Mouse (Mus musculus) embryonic stem cell, embryonic (primary cell): ENCODE measurements around the gene Gm49396.

Experiments
- CTCF ChIA-PET, 4 experiments: fragments of 300-600 bp in 2 of 4; fragments of 350-600 bp in 2 of 4; sonication (Branson Sonifier 250); formaldehyde crosslinking; loops; one replicate each; lab custom pipeline; 2022; ENCODE audit warnings: inconsistent platforms in 2 of 4; lab: Charles Lee
- POLR2A ChIA-PET, 4 experiments: fragments of 300-600 bp in 2 of 4; fragments of 350-600 bp in 2 of 4; sonication (Branson Sonifier 250); formaldehyde crosslinking; loops; one replicate each; lab custom pipeline; 2022; ENCODE audit warnings: antibody characterized with exemption in 4 of 4, inconsistent platforms in 1 of 4; lab: Charles Lee

Gene Gm49396

DNA sequence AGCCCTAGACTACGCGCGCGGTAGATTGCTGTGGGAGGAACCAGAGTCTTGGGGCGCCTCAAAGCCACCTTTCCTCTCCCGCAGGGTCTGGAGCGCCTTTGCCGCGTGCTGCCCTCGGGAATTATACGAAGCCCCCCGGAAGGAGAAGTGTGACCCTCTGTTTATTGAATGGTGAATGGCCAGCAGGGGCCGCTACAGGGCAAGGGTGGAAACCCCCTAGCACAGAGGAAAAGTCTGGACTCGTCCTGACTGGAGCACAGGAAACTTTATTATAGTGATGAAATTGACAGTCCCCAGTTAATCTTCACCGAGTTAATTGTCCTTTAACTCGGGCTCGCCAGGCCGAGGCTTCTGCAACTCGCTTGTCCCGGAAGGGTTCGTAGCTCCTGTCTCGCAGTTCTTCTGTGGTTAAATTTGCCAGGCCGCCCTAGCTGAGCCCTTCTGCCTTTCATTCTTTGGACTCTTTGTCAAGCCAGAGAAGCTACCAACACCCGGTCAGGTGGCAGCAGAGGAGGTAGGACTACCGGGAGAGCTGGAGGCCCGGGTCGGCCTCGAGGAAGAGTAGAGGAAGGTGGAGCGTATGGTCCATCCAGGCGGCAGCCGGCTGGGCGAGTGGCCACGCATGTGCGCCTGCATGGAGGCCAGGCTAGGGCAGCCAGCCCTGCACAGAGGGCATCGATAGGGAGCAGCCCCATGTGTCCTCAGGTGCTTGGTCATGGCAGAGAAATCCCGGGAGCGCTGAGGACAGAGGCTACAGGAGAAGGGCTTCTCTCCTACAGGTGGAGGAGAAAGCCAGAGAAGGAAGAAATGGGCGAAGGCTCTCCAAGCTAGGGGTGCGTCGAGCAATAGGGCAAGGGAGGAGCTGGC, 26.5 kb downstream of the Gm49396 start:
- ChIA-PET CTCF (interaction anchor here (0.5 to 6.8 kb wide), 22 partner anchors 9 to 508 kb away, joined by 3 to 43 read pairs (median 3); partner anchors contain the start of genes Zbtb32 (in 2 of the 4) and Upk1a (in 1 of the 4)), POLR2A (interaction anchor here (0.6 to 12.5 kb wide), 36 partner anchors 8 to 367 kb away, joined by 3 to 149 read pairs (median 5); partner anchors contain the start of genes Wdr62 (in 3 of the 4), Zbtb32 (in 3 of the 4), Cox6b1 (in 2 of the 4) and Gm49396 (in 2 of the 4))

DNA sequence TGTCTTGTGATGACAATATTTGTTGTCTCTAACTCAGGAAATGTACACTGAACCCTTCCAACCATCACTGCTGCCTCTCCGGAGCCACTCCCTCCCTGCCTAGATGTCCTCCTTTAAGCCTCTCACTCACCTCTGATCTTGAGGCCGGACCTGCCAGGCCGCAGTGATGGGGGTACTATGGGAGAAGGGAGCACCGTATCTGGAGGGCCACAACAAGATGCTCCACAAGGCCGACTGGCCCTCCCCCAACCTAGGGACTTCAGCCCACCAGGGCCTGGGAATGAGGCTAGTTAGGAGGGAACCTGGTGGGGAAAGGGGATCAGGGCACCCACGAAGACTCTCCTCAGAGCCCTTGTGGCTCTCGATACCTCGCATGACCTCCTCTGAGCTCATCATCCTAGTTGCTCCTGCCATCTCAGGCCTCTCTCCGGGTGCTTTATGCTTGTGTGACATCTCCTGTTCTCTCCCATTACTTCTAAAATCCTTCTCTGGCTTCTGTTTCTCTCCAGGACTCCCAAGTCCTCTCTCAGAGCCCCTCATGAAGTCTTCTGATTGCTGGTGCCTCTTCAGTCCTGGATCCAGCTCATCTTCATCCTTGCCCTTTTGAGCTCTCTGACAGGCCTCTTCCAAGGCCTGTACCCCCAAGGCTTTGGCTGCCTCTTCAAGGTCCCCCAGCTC, 27.9 kb downstream of the Gm49396 start:
- ChIA-PET CTCF (interaction anchor here (0.5 to 6.8 kb wide), 9 partner anchors 12 to 349 kb away, joined by 3 to 43 read pairs (median 7); partner anchors contain the start of gene Upk1a (in 1 of the 4)), POLR2A (interaction anchor here in 3 of 4 experiments (0.8 to 8.4 kb wide), 15 partner anchors 9 to 311 kb away, joined by 3 to 85 read pairs (median 4); partner anchors contain the start of genes Thap8 (in 2 of the 3), Wdr62 (in 2 of the 3), Cox6b1 (in 1 of the 3) and Upk1a (in 1 of the 3))

DNA sequence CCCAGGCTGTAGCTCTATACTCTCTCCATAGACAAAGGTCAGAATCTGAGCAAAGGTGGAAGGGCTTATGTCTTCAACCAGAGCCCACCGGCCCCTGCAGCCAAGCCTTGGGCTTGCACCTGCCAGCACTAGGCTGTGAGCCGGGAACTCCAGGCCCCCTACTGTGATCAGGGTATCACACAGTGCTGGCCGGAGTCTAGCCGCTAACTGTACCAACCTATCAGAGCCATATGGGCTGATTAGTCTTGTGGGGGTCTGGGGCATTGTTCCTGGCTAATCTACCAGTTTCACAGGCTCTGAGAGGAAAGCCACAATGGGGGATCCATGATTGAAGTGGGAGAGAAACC, 28.4 kb downstream of the Gm49396 start:
- ChIA-PET CTCF (interaction anchor here in 3 of 4 experiments (1.0 to 6.8 kb wide), 9 partner anchors 11 to 407 kb away, joined by 3 to 43 read pairs (median 9); partner anchors contain the start of genes Cox7a1 (in 1 of the 3) and Upk1a (in 1 of the 3)), POLR2A (interaction anchor here (0.8 to 8.4 kb wide), 19 partner anchors 8 to 311 kb away, joined by 3 to 85 read pairs (median 4); partner anchors contain the start of genes Cox6b1 (in 2 of the 4), Thap8 (in 1 of the 4), Upk1a (in 1 of the 4) and Wdr62 (in 1 of the 4))

- ChIA-PET POLR2A (interaction anchor here in 3 of 4 experiments (0.5 to 8.4 kb wide), 17 partner anchors 8 to 158 kb away, joined by 3 to 85 read pairs (median 6); partner anchors contain the start of genes Cox6b1 (in 2 of the 3), Haus5 (in 1 of the 3), Hspb6 (in 1 of the 3) and Proser3 (in 1 of the 3)), CTCF (interaction anchor here in 3 of 4 experiments (0.5 to 6.8 kb wide), 9 partner anchors 13 to 409 kb away, joined by 3 to 43 read pairs (median 5); partner anchors contain the start of gene Cox7a1 (in 1 of the 3))
These were observed 29.8 kb downstream of the Gm49396 start for GRCm38 (mm10) chr7:30592772-30593423.

- POLR2A ChIA-PET: interaction anchor here in 3 of 4 experiments (0.6 to 8.4 kb wide), 13 partner anchors 9 to 76 kb away, joined by 3 to 85 read pairs (median 5); partner anchors contain the start of genes Cox6b1 (in 1 of the 3) and Upk1a (in 1 of the 3)
- CTCF ChIA-PET: interaction anchor here (0.7 to 6.8 kb wide), 4 partner anchors 14 to 266 kb away, joined by 3 to 43 read pairs (median 7); no protein-coding TSS in a partner anchor
These were observed 30.7 kb downstream of the Gm49396 start for GRCm38 (mm10) chr7:30593579-30594509.

DNA sequence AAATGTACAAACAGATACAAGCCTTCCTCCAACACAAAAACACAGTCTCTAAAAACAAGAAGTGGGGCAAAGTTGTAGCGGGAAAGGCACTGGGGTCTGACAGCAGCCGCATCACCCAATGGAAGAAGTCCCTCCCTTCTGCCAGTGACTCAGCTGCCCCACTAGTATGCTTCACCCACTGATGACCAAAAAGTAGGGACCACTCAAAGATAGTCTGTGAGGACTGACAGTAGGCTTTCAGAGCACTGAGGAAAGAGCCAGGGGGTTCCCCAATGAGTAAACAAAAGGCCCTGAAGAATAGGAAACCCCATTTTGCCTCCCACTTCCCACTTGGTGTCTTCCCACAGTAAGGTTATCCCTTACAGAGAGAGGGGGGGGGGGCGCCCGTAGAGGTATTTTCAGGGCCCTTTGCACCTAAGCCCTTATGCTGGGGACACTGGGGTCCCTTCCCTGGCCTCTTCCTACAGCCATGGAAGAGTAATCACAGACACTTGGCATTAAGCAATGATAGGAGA, 31.4 kb downstream of the Gm49396 start:
- ChIA-PET POLR2A (interaction anchor here in 3 of 4 experiments (0.7 to 8.4 kb wide), 7 partner anchors 8 to 75 kb away, joined by 3 to 85 read pairs (median 14); partner anchors contain the start of gene Upk1a (in 1 of the 3)), CTCF (interaction anchor here in 2 of 4 experiments (0.7 to 6.8 kb wide), 2 partner anchors 13 to 14 kb away, joined by 3 to 43 read pairs; no protein-coding TSS in a partner anchor)

DNA sequence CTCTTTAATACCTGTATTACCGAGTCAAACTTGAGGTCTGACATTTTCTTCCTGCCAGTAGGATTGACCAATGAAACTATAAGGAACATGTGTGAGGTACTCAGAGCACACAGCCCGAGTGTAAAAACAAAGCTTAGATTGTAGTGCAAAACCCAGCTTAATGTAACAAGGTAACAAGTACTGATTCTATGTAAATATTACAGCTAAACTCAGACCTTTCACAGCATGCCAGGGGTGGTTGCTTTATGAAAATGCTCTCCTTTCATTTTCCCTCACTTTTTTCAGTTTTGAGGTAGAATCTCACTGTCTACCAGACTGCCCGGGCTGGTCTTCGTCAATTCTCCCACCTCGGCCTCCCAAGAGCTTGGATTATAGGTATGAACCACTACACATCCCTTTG, 32.9 kb downstream of the Gm49396 start:
- CTCF ChIA-PET: interaction anchor here in 3 of 4 experiments (0.8 to 1.4 kb wide), 5 partner anchors 12 to 19 kb away, joined by 3 to 7 read pairs (median 5); partner anchors contain the start of gene Upk1a (in 1 of the 3)
- POLR2A ChIA-PET: interaction anchor here in 3 of 4 experiments (0.6 to 7.1 kb wide), 9 partner anchors 8 to 1112 kb away, joined by 3 to 45 read pairs (median 3); partner anchors contain the start of genes Gm49396 (in 1 of the 3), Proser3 (in 1 of the 3), Psenen (in 1 of the 3) and U2af1l4 (in 1 of the 3)

DNA sequence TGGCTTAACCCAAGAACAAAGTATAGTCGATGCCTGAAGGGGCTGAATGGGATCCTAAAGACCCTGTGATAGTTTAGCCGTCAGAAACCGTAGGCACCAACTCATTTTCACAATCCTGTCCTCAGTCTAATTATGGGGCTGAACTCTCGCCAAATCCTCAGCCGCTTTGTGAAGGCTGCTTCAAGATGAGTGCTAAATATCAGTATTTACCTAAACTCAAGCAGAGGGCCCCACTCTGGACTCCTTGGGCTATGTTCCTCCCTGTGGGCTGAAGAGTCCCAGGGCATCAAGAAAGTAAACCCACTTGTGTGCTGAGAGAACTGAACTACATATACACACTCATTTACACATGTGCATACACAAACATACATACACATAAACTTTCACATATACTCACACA, 33.7 kb downstream of the Gm49396 start:
- CTCF ChIA-PET: interaction anchor here in 3 of 4 experiments (0.8 to 1.4 kb wide), 3 partner anchors 11 to 18 kb away, joined by 3 to 7 read pairs (median 3); no protein-coding TSS in a partner anchor
- POLR2A ChIA-PET: interaction anchor here in 3 of 4 experiments (0.7 to 7.1 kb wide), 7 partner anchors 8 to 104 kb away, joined by 3 to 45 read pairs (median 4); partner anchors contain the start of genes Gm49396 (in 1 of the 3), Kmt2b (in 1 of the 3), Proser3 (in 1 of the 3) and Psenen (in 1 of the 3)

GRCm38 (mm10) chr7:30598786-30599185, 35.6 kb downstream of the Gm49396 start, which contains the start of gene Zbtb32:
TSS of gene Zbtb32 (minus strand) at chr7:30598909.
- CTCF ChIA-PET: interaction anchor here in 3 of 4 experiments (0.6 to 2.0 kb wide), 10 partner anchors 9 to 375 kb away, joined by 3 to 11 read pairs (median 4); partner anchors contain the start of genes Kmt2b (in 2 of the 3), Fam187b (in 1 of the 3) and Lsr (in 1 of the 3)
- POLR2A ChIA-PET: interaction anchor here in 3 of 4 experiments (0.5 to 7.1 kb wide), 13 partner anchors 9 to 318 kb away, joined by 3 to 45 read pairs (median 4); partner anchors contain the start of genes Kmt2b (in 3 of the 3), Cox6b1 (in 1 of the 3), Hspb6 (in 1 of the 3) and Proser3 (in 1 of the 3)

GRCm38 (mm10) chr7:30599933-30600353, 36.8 kb downstream of the Gm49396 start:
- CTCF ChIA-PET: interaction anchor here in 2 of 4 experiments (0.6 to 1.4 kb wide), 3 partner anchors 12 to 34 kb away, joined by 3 to 5 read pairs (median 5); partner anchors contain the start of gene Upk1a (in 1 of the 2)
- POLR2A ChIA-PET: interaction anchor here in 2 of 4 experiments (0.9 to 7.1 kb wide), 7 partner anchors 8 to 47 kb away, joined by 3 to 85 read pairs (median 9); partner anchors contain the start of genes Kmt2b (in 2 of the 2), Hspb6 (in 1 of the 2) and Proser3 (in 1 of the 2)

DNA sequence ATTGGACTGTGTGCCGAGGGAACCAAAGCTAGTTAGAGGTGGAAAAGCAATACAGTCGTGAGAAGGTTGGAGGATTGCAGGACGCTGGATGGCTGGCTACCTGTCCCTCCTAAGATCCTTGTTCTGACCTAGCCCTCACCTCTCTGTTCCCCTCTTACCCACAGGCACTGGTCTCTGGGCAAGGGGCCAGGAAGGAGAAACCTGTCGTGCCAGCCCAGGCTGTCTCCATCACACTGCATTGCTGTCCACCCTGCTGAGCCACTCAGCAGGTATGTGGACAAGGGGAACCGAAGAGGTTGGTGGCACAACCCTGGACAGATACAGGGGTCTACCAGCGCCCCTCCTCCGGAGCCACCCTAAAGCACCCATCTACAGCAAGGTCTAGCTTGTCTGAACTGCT, 37.5 kb downstream of the Gm49396 start:
- POLR2A ChIA-PET: interaction anchor here (0.6 to 7.1 kb wide), 12 partner anchors 8 to 631 kb away, joined by 3 to 85 read pairs (median 6); partner anchors contain the start of genes Kmt2b (in 2 of the 4), Hspb6 (in 1 of the 4), Proser3 (in 1 of the 4) and Upk1a (in 1 of the 4)
- CTCF ChIA-PET: interaction anchor here in 1 of 4 experiments (1.1 to 1.4 kb wide), 2 partner anchors 13 to 33 kb away, joined by 3 to 5 read pairs; partner anchors contain the start of gene Upk1a

DNA sequence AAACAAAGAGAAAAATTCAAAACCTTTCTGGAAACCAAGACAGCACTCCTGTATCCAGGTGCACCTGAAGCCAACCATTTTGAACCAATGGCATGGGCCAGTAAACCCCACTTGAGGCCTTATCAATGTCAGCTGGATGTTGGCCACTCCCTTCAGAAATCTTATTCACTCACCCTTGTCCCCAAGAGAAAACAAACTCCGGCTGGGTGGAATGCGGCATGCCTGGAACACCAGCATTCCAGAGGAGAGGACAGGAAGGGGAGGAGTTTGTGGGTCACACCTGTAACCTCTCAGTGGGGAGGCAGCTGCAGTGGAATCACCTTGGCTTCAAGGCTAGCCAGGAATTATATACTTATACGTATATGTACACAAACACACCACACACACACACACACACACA, 39.4 kb downstream of the Gm49396 start:
- ChIA-PET CTCF (interaction anchor here (0.6 to 4.4 kb wide), 13 partner anchors 11 to 507 kb away, joined by 3 to 29 read pairs (median 4); partner anchors contain the start of genes Upk1a (in 2 of the 4) and Cox6b1 (in 1 of the 4)), POLR2A (interaction anchor here (0.6 to 5.3 kb wide), 37 partner anchors 9 to 322 kb away, joined by 3 to 85 read pairs (median 4); partner anchors contain the start of genes Kmt2b (in 3 of the 4), Cox6b1 (in 2 of the 4), Hspb6 (in 2 of the 4) and Proser3 (in 2 of the 4))

DNA sequence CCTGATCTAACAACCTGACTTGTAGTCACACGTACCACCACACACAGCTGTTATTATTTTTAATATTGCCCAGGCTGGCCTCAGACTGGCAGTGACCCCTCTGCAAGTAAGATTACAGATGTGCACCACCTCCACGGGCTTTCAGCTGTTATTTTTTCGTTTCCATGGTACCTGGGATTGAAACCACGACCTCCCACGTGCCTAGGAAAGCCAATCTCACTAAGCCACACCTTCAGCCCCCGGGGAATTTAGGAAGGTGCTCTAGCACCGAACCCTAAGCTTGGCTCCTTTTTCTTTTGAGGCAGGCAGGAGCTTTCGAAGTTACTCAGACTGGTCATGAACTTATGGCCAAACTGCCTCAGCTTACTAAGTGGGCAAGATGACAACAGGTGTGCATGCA, 41.3 kb downstream of the Gm49396 start:
- ChIA-PET POLR2A (interaction anchor here (0.6 to 5.3 kb wide), 21 partner anchors 8 to 352 kb away, joined by 3 to 85 read pairs (median 4); partner anchors contain the start of genes Kmt2b (in 3 of the 4), Cox6b1 (in 1 of the 4), Hspb6 (in 1 of the 4) and Proser3 (in 1 of the 4)), CTCF (interaction anchor here (0.6 to 4.4 kb wide), 12 partner anchors 9 to 273 kb away, joined by 3 to 29 read pairs (median 4); partner anchors contain the start of genes Upk1a (in 2 of the 4) and Kmt2b (in 1 of the 4))
